Mouse (Mus musculus) gastrocnemius, adult 2 months (tissue): ENCODE measurements around the gene Bag3. TPM values are rescaled to one million over a fixed set of nuclear protein-coding genes. Genes with fewer than 3 reads are reported as not detected.

Experiments
- DNase-seq: peaks from one replicate; pipeline ENCODE4 v3.0.0; 2022
- H3K27ac ChIP-seq: fragments of 200-600 bp; 2 replicates; pipeline ENCODE4 v1.8.1; 2022; ENCODE audit warnings: mild to moderate bottlenecking
- H3K4me3 ChIP-seq: fragments of 200-600 bp; 2 replicates; pipeline ENCODE4 v1.8.1; 2022; ENCODE audit warnings: mild to moderate bottlenecking, moderate library complexity
- CTCF ChIP-seq: fragments of 200-600 bp; IDR thresholded peaks from 2 replicates; pipeline ENCODE4 v1.8.1; 2022; ENCODE audit warnings: antibody characterized with exemption, mild to moderate bottlenecking, moderate library complexity
- intact Hi-C: fragments of 180-260 bp; cut with DNase I; formaldehyde crosslinking; loops from one replicate; pipeline ENCODE4 v1.15.1; 2025
- long read RNA-seq, 2 experiments: library from polyadenylated mRNA; stranded (forward); transcript quantifications; one replicate each; pipeline ENCODE4 v2.0.0; 2021
- total RNA-seq, 2 experiments: library from RNA; stranded (reverse); gene quantifications; 2 replicates each; pipeline ENCODE4 v1.2.3; 2021

The Bag3 gene
- 100 to 1,000 TPM; 133 to 186 TPM for total RNA-seq
- long read RNA-seq, experiment 1, transcript Bag3-201 (4 exons, 2,562 nt): major isoform, 207 of 293 reads
- long read RNA-seq, experiment 1, partial matches to known transcripts: 80 of 293 reads
- long read RNA-seq, experiment 1, other reads (novel, unspliced or antisense): 6 of 293 reads
- long read RNA-seq, experiment 2, transcript Bag3-201 (4 exons, 2,562 nt): major isoform, 176 of 265 reads
- long read RNA-seq, experiment 2, partial matches to known transcripts: 88 of 265 reads
- long read RNA-seq, experiment 2, other reads (novel, unspliced or antisense): 1 of 265 reads

DNA sequence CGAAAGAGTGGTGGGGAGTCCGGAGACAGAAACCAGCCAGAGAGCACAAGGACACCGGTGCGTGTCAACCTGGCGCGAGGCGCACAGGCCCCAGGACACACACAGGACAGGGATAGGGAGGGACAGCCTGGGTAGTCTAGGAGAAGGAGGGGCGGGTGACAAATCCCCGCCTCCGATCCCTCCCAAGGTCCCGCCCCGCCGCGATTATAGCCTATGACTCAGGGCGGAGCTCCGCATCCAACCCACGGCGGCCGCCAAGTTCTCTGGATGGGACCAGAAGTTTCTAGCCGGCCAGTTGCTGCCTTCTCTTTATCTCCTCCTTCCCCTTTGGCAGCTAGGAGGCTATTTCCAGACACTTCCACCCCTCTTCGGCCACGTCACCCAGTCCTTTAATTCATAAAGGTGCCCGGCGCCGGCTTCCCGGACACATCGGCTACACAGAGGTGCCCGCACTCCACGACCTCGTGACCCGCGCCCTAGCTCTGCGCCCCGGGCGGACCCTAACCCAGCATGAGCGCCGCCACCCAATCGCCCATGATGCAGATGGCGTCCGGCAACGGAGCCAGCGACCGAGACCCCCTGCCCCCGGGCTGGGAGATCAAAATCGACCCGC is at the start of gene Bag3:
TSS of gene Bag3 (plus strand) at position 268 of the 613 bp plus-strand sequence.
- peak within 1 kb of the TSS; percentile 99 for H3K27ac ChIP-seq
- peak within 1 kb of the TSS; percentile 98 for H3K4me3 ChIP-seq
- intact Hi-C loops: loop anchor here (5.0 kb wide), 3 partner anchors 34 to 89 kb away; partner anchors contain the start of genes Inpp5f and Tial1
- DNase-seq: peak; percentile 99
- TF ChIP-seq CTCF: peak; percentile 23; the same call in 1 of the 2 replicates

DNA sequence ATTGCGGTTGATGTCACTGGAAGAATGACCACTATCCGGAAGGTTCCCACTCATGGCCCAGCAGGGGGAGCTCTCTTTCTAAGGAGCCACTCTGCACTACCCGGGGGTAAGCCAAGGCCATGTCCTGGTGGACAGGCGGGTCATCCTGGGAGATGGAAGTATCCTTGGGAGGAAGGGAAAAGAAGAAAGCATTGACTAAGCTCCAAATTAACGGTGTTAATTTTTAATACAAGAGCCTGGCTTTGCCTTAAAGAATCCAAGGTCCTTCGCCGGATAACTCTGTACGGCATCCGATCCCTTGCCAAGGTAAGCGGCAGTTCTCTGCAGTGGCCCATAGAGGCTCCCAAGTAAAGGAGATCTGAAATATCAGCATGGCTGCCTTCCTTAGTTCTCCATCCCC is 49.1 kb upstream of the Bag3 start:
- Histone ChIP-seq H3K27ac (no peak overlapping the region), H3K4me3 (peak overlapping the region; percentile 62)
- DNase-seq: peak; percentile 86
- intact Hi-C loops: loop anchor here (1.0 to 10.0 kb wide), 2 partner anchors 80 to 216 kb away; no protein-coding TSS in a partner anchor
- TF ChIP-seq CTCF: peak; percentile 89

DNA sequence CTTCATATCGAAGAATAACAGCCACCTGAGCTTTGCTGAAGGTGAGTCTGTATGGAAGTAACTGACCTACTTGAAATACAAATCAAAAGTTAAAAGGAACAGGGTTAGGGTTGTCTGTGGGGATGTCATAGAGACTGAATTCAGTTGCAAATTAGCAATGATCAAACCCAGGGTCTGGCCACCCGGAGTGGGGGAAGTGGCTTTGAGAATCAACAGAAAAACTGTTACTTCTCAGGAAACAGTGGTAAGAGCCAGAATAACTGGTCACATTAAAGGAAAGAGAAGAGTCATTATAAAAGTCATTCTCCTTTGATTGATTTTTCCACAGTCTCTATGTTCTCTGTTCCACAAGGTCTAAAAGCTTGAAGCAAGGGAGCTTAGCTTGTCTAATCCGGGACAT is 34.4 kb upstream of the Bag3 start:
- H3K4me3 ChIP-seq: no peak overlapping the region
- TF ChIP-seq CTCF: no peak
- DNase-seq: no peak
- intact Hi-C loops: no loop called here
- H3K27ac ChIP-seq: no peak overlapping the region

DNA sequence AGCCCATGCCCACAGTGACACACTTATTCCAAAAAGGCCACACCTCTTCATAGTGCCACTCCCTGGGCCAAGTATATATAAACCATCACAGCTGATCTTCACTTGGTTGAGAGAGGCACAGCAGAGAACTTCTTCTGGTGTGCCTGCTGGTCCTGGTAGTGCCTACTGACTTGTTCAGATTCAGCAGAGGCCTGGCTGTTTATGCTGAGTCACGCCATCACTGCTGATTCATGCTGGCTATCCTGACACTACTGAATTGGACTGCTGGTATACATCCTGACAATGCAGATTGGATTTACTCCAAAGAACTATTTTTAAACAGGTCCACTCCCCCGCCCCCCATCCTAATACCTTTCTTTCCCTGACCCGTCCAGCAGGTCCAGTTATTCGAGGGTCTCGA is 28.9 kb upstream of the Bag3 start:
- no peak for TF ChIP-seq CTCF
- no peak overlapping the region for H3K27ac ChIP-seq
- intact Hi-C loops: no loop called here
- no peak for DNase-seq
- no peak overlapping the region for H3K4me3 ChIP-seq

DNA sequence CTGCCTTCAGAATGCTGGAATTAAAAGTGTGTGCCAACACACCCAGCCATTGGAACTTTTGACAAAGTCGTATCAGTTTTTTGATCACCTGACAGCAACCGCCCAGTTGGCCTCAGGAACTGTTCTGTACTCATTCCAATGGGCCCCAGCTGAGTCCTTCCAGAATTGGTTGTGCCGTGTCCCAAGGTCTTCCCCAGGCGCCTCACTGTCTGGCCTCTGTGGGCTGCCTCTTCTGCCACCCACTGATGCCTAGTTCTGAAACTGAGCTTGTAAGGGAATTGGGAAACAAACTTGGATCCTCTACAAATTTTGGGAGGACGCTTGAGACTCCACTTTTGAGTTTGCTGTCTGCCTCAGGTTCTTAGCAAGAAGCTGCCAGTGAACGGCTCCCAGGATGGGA is 23.6 kb upstream of the Bag3 start:
- H3K27ac ChIP-seq: no peak overlapping the region
- intact Hi-C loops: no loop called here

DNA sequence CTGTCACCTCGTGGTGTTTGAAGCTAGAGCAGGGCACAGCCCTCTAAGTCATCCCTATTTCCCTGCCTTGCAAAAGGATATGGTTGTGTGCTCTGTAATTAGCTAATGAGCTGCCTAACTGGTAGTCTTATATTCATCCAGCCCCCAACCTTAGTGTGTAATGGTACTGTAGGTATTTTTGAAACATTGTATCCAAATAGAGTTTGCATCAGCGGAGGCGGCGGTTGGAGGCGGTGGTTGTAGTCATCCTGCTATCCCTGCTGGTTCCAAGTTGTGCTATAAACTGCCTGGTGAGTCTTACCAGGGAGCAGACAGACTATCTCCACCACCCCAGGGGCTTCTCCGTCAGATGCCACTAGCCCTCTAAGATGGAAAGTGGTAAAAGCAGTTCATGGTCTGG is 19.3 kb upstream of the Bag3 start:
- intact Hi-C loops: no loop called here
- TF ChIP-seq CTCF: no peak
- Histone ChIP-seq H3K4me3 (no peak overlapping the region), H3K27ac (no peak overlapping the region)
- DNase-seq: no peak

More for the DNA sequence above, 23.6 kb upstream of the Bag3 start:
- H3K4me3 ChIP-seq: no peak overlapping the region
- TF ChIP-seq CTCF: no peak
- no peak for DNase-seq

DNA sequence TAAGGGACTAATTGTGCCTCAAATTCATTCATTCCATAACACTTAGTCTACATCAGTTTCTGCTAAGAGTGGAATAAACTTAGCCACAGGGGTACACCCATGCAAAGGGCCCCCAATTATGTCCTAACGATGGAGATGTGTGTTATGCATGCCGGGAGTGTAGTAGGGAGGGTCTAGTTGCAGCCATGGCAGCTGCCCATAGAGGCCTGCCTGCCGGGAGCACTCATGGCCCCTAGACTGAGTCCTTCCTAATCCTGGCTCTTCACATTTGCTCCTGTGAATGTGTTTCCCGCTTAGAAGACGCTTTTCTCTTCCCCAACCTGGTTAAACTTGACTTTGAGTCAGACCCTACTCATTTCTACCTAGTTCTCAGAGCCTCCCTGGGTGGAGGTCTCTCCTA is 11.5 kb upstream of the Bag3 start:
- no peak for DNase-seq
- intact Hi-C loops: no loop called here

DNA sequence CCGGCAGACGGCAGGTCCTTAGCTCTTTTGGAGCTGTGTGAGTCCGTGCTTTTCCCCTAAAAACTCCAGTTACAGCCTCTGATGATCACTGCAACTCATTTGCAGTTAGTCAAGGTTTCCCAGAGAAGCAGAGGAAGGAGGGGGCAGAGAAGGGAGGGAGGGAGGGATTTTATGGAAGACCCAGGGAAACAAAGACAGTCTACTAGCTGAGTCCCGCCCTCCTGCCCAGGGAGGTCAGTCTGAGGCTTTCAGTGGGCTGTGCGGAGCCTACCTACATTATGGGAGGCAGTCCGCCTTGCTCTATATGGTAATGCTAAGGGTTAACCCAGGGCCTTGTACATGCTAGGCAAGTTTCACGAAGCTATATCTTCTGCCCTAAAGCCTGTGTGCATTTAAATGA is 9.9 kb upstream of the Bag3 start:
- H3K27ac ChIP-seq: no peak overlapping the region
- DNase-seq: no peak
- TF ChIP-seq CTCF: no peak
- intact Hi-C loops: no loop called here
- no peak overlapping the region for H3K4me3 ChIP-seq

More for the DNA sequence above, 11.5 kb upstream of the Bag3 start:
- Histone ChIP-seq H3K27ac (no peak overlapping the region), H3K4me3 (no peak overlapping the region)
- TF ChIP-seq CTCF: no peak

DNA sequence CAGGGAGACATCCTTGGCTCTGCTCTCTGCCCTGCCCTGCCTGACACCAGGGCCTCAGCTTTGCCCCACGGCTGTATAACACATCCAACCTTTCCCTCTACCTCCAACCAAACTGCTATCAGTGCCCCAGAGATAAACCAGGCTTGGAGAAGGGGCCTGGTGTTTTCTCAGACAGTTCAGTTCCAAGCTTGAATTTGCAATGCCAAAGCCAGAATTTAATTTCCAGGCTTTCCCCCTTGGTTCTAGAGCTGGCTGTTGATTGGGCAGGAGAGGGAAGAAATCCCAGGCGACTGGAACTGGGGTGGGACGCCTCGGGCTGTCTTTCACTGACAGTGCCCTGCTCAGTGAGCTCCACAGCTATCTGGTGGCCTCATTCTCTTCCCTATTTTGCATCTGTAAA is 9.1 kb upstream of the Bag3 start:
- intact Hi-C loops: no loop called here
- H3K27ac ChIP-seq: no peak overlapping the region
- DNase-seq: no peak
- TF ChIP-seq CTCF: no peak
- H3K4me3 ChIP-seq: no peak overlapping the region

DNA sequence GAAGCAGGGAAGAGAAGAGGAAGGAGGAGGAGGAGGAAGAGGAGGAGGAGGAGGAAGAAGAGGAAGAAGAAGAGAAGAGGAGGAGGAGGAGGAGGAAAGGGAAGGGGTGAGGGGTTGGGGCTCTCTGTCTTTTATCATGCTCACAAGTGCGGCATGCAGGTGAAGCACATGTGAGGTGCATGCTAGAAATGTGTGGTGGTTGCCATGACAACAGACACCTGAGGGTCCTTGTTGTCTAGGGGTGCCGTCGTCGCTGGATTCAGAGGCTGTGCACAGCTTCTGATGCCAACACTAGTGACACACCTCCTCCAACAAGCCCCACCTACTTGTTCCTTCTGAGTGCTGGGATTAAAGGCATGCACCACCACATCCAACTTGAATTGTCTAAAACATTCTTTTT is 7.1 kb upstream of the Bag3 start:
- no peak for TF ChIP-seq CTCF
- intact Hi-C loops: no loop called here
- DNase-seq: no peak
- no peak overlapping the region for H3K27ac ChIP-seq
- no peak overlapping the region for H3K4me3 ChIP-seq

DNA sequence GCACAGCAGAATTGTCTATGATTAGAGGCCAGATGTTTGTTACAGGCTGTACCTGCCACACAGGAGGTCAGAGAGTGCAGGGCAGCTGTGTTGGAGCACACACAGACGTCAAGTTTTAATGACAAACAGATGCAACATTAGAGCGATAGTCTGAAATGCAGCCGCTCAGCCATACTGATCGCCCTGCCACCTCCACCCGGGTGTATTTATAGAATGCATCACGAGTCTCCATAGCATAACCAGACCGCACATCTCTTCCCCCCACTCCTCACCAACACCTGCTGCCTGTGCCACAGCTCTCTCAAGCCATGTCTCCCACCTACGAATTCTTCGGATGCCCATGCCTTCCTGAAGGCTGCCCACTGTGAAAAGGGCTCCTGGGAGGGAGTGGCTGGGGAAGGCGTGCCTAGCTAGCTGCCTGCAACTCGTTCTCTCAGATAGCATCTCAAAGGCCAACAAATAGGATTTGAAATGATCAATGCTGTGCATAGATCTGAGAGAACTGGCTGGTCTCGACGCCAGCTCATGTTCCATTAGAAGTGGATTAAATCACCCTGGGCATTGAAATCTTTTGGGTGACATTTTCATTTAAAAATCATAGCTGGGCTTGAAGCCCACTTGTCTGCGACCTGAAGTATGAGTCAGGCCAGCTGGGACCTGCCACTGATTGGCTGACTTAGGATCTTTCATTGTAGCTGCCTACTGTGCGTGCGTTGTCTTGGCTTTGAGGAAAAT is 3.9 kb upstream of the Bag3 start:
- Histone ChIP-seq H3K27ac (no peak overlapping the region), H3K4me3 (no peak overlapping the region)
- TF ChIP-seq CTCF: no peak
- intact Hi-C loops: loop anchor here (5.0 kb wide), 3 partner anchors 38 to 93 kb away; partner anchors contain the start of genes Inpp5f and Tial1
- no peak for DNase-seq

DNA sequence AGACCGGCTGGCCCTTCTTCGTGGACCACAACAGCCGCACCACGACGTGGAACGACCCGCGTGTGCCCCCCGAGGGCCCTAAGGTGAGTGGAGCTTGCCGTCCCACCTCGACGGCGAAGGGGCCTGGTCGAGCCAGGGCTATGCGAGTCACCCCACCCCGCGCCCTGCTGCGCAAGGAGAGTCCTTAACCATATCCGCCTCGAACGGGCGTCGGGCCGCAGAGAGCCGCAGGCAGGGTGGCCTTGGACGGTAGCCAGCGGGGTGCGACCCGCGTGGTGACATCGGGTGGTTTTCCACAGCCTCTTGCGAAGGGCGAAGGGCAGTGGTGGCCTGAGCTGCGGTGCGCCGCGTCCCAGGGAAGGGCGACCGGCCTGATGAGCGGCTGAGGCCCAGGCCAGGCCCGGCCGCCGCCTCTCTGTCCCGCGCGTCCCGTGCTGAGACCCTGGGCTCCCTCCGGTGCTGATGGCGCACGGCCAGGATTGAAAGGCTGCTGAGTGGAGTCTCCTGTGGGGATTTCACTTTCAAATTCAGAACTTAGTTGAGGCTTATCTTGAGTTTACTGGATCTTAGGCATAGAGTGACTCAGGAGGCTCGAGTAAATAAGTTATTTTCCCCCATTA is 656 bp downstream of the Bag3 start:
- TF ChIP-seq CTCF: no peak
- H3K27ac ChIP-seq: peak overlapping the region; percentile 99
- DNase-seq: peak; percentile 90
- H3K4me3 ChIP-seq: peak overlapping the region; percentile 98
- intact Hi-C loops: loop anchor here (5.0 kb wide), 3 partner anchors 33 to 88 kb away; partner anchors contain the start of genes Inpp5f and Tial1
